Mouse (Mus musculus): Measurements from ENCODE around the gene Rab33a.

Rab33a gene

DNA sequence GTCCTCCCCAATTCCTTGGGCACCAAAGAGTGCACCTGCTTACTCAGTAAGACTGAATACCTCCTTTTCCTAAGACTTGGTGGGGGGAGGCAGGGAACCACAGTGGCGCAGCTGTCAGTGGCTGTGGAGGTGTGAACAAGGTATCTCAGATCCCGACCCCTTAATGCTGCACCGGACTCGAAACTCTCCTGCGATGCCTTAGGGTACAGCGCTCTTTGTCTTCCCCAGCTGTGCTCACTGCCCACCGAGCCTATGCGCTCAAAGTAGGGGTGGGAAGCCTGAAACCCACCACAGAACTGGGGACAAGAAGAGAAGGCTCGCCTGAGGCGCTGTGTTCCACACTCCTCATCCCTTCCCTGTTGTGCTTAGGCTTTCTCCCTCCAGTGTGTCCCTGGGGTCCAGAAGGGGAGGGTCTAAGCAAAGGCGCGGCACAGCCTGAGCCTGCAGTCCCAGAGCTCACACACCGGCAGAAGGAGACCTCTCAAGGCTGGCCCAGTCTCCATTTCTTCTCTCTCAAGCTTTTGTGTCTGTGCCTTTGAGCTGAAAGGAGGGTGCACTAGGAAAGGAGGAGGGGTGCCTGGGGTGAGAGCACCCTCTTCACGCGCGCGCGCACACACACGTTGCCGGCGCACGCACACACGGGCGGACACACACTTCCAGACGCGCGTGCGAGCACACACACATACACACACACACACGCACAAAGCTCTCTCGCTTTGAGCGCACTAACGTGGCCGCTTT lies at the start of gene Rab33a:
Gene Rab33a, plus strand, starts transcription at position 478 of the 741 bp plus-strand sequence.
- DNase-seq (ENCODE audit: low spot score) = peak; percentile 47

- no peak for DNase-seq (ENCODE audit: low spot score)
Measured at GRCm38 (mm10) chrX:48481095-48481494, 38.0 kb upstream of the Rab33a start.

- DNase-seq (ENCODE audit: low spot score) = no peak
Measured at GRCm38 (mm10) chrX:48481687-48482086, 37.4 kb upstream of the Rab33a start.

DNA sequence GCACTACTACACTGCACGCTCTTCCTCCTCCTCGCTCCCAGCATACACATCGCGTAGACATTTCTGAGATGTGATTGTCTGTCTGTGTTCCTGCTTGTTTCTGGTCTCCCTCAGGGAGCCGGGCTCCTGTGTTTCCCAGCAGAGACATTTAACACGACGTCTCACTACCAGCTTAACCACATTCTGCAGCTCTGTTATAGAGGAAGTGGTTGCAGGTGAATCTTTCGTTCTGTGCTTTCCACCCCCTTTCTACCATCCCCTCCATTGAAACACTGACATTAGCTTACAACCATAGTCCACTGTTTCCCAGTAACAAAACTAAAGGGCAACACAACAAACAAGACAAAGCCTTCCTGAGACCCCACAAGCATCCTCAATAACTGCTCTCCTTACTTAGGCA lies 25.3 kb upstream of the Rab33a start:
- no peak for DNase-seq (ENCODE audit: low spot score)

- peak; percentile 95 for DNase-seq (ENCODE audit: low spot score)
Measured at GRCm38 (mm10) chrX:48513166-48513807, 5.8 kb upstream of the Rab33a start, which contains the start of gene Aifm1. Gene Aifm1 (minus strand): TSS chrX:48513563.

DNA sequence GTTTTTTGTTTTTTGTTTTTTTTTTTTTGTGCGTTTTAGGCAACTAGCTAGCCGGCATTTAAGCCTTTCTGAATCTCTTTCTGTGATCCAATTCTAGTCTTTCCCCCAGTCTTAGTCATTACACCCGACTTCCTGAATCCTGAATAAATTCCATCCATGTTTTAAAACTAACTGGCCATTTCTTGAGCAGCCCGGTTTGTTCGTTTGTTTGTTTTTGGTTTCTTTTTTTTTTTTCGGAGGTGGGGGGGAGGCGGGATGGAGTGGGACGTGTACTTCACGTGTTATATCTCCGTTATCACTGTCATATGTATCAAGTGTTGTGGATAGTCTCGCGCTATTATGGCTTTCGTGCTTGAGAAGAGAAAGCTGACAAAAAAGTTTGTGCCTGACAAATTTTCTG lies 5.3 kb upstream of the Rab33a start:
- no peak for DNase-seq (ENCODE audit: low spot score)

DNA sequence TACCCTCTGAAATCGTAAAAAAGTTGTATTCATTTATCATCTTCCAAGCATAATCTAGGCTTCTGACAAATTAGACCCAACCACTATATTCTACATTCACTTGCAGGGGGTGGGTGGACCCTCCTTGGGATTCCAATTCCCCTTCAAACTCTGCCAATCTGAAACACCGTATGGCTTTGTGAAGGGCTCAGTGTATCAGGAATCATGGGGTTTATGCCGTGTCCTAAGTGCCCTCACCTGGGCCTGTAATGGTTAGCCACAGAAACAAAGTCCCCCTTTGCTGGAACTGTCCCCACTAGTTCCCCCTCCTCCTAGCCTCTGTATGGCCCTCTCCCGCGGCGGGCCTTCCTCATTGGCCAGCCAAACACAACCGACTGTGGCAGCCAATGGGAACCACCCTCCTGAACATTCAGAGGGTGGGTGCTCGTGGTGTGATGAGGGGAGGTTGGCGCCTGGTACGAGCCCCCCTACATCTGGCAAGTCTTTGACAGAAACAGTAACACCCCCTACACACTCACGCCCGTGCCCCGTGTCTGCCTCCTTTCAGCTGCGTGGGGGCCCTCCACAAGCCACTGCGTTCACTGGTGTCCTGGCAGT lies 776 bp upstream of the Rab33a start:
- peak; percentile 57 for DNase-seq (ENCODE audit: low spot score)

GRCm38 (mm10) chrX:48519549-48520085 lies 532 bp downstream of the Rab33a start:
- DNase-seq (ENCODE audit: low spot score) = no peak

DNA sequence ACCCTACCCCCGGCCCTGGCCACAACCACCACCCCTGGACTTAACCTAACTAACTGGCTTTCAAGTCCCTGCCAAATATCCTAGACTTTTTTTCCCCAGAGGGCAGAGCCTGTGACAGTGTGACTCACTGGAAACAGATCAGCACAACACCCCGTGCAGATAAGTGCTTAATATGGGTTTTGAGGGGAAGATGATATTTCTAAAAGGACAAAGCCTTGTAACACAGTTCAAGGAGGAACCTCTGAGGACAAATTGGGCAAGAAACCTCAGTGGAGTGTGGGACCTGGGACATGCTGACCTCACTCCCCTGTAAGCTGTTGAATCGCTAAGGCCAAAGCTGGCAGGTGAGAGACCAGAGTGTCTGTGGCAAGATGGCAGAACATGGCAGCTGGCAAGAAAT lies 2.6 kb downstream of the Rab33a start:
- no peak for DNase-seq (ENCODE audit: low spot score)

- DNase-seq (ENCODE audit: low spot score) = no peak
Measured at GRCm38 (mm10) chrX:48523512-48523911, 4.4 kb downstream of the Rab33a start.

- DNase-seq (ENCODE audit: low spot score) = no peak
Measured at GRCm38 (mm10) chrX:48525332-48525731, 6.2 kb downstream of the Rab33a start.

GRCm38 (mm10) chrX:48525866-48526265 lies 6.8 kb downstream of the Rab33a start:
- no peak for DNase-seq (ENCODE audit: low spot score)

- no peak for DNase-seq (ENCODE audit: low spot score)
Measured at GRCm38 (mm10) chrX:48526435-48526834, 7.3 kb downstream of the Rab33a start.

DNA sequence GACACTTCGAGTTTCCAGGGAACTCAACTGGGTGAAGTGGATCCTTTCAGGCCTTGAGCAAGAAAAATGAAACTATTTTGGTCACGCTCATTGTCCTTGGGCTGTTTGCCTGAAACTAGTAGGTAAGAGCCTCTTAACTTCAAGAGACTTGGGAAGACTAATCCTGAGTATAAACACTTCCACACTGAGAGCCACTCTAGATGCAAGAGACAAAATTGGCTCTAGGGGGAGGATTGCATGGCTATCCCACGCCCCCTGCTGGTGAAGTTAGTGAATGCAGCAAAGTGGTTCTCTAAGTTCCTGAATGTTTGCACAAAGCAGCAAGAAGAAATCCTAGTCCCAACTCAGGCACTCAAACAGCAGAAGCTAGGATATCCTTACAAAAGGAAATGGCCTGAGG lies 13.1 kb downstream of the Rab33a start:
- DNase-seq (ENCODE audit: low spot score) = peak; percentile 83

Measured in embryo, embryonic 10 days (tissue).